Mouse (Mus musculus) adrenal gland, adult 8-10 months (tissue): Measurements from ENCODE around the gene Rgs8. TPM values are rescaled to one million over a fixed set of nuclear protein-coding genes. Genes with fewer than 3 reads are reported as not detected.

Experiments
- DNase-seq: peaks from one replicate; pipeline ENCODE4 v3.0.0; 2022
- total RNA-seq, 4 experiments: library from RNA; stranded (reverse); gene quantifications; 2 replicates each; pipeline ENCODE4 v1.2.4; 2022

Gene Rgs8
- total RNA-seq, 4 experiments from 2014 or later = 0.03 to 0.25 (median 0.15) TPM

DNA sequence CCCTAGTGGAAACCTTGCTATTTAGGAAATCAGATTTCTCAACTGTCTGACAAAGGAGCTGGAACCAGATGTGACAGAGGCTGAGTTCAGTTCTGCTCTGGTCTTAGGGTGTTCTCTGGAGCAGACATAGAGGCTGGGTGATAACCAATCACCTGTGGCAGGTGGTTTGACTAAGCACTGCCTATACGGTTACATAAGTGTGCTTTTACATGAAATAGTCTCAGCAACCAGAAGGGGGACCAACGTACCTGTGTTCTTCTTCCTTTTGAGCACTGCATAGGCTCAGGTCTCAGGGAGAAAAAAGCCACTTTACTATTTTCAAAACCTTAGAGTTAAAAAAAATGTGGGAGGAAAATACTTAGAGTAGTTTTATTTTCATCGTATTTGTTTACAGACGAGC is 22.8 kb downstream of the Rgs8 start:
- DNase-seq = no peak

DNA sequence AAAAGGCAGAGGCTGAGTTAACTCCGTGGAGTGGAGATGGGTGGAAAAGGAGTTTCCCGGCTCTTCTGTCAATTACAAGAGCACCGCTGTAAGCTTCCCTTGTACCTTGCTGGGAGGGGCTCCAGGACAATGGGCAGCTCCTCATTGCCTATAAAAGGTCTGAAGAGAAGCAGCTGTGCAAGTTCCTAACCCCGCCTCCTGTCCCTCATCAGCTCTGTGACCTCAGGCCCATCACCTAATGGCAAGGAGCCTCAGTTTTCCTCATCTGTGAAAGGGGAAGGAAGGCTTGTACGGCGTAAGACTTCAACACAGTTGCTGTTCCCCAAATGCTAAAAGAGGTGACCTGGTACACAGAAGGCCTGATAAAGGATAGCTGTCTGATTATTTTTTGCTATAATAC is 24.8 kb downstream of the Rgs8 start:
- DNase-seq = no peak

DNA sequence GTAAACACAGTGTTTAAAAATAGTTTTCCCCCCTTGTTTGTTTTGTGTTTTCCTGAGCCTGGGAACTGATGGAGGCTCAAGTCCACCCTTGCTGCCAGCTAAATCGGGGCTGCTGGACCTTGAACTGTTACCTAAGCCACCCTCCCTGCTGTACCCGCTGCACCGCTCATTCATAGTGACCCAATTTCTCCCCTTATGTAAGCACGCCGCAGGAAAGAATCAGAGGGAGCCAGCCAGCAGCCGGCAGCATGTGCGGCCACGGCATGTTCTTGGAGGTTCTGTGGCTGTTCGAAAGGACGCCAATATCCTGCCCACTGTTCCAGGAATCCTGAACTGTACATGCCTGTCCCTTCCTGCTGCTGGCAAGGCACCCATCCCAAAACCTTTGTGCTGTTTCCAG is 26.3 kb downstream of the Rgs8 start:
- DNase-seq = peak; percentile 82

DNA sequence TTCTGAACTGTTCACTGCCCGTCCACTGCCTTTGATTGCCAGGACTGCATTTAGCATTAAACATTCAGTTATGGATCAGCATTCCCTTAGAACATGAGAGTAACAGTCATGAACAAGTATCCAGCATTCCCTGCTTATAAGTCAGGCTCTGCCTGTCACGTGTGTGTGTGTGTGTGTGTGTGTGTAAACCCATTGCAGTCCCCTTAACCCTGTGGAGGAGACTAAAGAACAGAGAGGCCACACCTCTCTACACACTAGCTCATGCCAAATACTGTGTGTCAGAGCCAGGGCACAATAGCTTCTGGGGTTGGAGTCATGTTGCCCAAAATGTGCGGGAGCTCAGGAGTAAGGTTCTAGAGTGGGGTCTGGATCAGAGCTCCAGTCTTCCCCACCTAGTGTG is 26.8 kb downstream of the Rgs8 start:
- DNase-seq = no peak

DNA sequence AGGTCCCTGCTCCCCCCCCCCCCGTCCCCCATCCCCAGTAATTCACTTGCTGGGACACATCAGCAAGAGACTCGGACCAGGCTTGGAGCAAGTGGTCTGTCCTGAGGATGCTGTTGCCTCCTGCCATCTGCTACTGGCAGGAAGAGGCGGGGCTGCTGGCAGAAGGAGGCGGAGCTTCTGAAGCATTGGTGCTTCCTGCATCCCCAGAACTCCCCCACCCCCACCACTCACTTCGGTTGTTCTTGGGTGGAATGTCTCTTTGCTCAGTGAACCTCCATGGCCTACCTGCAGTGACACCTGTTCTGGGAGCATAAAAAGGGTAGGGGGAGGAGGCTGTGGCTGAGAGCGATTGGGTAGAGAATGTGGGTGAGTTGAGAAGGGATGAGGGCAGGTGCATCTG is 27.5 kb downstream of the Rgs8 start:
- DNase-seq = no peak

DNA sequence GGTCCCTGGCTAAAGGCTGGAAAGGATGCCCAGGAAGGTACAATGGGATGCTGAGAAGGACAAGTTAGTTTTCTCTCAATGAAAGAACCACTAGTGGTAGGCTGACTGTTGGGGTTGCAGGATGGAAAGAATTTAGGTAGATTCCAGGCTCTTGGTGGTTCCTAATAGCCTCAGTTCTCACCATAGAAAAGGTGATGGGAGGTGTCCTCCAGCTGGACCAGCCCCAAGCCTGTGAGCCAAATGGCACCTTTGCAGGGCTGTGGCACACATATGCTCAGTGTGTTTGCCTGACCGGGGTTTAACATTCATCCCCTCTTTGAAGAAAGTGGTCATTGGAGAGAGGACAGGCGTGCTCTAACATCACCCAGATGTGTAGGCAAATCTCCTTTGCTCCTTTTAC is 28.2 kb downstream of the Rgs8 start:
- DNase-seq = no peak

DNA sequence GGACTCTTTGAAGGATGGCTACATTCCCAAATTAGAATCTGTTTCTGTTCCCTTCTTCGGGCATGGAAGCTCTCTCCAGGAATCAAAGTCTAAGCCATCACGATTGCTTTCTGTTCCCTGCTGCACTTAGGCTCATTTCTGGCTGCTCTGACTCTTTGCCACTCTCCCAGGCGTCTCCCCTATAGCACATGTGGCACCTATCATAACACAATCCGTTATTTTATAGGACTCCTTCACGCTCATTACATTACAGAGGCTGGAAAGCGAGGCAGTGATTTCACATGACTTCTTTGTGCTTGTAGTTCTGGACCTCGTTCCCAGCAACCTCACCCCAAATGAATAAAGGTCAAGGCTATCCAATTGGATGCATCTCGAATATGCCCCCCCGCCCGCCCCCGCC is 30.4 kb downstream of the Rgs8 start:
- DNase-seq = no peak

DNA sequence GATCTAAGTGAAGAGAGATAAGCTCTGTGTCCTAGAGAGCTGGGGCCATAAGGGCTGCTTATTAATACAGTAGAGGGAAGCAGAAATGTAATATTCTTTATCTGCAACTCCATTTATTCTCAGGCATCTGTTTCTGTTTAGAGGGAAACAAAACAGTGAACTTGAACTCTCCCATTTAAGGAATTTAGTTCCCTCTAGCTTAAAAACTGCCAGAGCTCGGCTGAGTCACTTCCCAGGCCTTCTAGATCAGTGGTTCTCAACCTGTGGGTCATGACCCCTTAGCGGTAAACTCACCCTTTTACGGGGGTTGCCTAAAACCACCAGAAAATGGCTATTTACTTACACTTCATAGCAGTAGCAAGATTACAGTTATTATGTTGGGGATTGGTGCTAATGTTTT is 32.8 kb downstream of the Rgs8 start:
- DNase-seq = no peak

DNA sequence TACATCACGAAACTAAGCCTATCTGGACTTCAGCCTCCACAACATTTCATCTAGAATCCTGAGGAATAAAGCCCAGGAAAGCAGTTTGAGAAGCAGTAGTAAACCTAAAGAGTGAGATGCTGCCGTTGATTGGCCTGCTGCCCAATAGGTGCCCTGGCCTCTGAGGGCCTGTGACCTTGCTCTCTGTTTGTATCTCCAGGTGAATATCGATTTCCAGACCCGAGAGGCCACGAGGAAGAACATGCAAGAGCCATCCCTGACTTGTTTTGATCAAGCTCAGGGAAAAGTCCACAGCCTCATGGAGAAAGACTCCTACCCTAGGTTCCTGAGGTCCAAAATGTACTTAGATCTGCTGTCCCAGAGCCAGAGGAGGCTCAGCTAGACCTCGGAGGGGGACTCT is 39.7 kb downstream of the Rgs8 start:
- DNase-seq = no peak

DNA sequence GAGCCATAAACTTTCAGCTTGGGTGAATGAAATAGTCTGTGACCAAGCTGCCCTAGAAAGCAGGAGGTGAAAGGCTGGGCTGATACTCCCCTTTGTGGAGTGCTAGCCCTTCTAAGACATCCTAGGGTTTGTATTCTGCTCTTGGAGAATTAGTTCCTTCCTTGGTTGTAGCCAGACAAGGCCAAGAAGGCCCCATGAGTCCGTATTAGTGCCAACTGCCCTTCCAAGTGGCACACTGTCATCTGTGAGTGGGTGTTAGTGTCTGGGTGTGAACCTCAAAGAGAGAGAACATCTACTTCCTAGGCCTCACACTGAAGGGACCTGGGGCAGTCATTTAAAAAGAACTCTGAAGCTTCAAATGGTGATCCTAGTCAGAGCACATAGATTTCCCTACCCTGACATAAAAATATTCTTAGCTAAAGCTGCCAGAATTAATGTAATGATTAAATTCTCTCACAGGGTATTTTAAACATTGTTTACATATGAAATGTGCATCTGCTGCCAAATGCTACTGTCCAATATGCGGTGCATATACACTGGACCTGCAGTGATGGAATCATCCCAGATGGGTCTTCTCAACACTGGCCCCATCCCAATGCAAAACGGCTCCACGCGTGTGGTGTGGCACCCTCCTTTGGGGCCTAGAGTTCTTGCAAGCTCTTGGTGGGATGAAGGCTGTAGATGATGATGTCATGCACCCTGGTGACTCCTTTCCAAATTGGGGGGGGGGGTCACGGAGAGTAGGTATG is 41.7 kb downstream of the Rgs8 start:
- DNase-seq = no peak

DNA sequence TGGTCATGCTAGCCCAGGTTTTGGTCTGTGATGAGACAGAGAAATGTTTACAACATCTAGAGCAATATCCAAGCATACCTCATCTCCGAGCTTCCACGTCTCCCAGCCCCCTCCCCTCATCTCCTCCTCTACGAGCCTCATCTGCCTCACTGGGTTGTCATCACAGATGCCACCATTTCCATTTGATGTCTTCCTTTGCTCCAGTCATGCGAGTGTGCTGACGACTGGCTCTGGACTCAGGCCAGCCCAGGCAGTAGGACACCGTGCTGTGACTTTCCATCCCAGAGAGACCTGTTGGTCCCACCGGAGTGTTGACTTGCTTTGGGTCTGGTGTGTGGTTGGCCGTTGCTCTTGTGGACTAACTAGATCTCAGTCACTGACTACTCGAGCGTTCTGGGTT is 42.6 kb downstream of the Rgs8 start:
- no peak for DNase-seq

DNA sequence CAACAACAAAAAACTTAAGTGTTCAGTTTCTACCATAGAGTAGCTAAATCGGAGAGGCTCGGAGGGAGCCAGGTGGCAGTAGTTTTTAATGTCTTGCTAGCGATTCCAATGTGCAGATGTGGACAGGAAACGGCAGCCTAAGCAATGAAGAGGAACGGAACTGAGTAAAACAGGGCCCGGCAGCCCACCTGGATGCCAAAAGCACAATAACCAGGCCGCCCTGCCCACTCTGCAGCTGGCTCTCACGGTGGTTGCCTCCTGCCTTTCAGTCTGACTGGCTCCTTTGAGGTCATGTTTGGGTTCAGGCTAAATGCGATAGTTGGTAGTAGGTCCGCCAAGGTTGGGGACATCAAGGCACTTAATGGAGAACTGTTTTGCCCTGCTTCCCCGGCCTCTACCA is 43.3 kb downstream of the Rgs8 start:
- DNase-seq = no peak

DNA sequence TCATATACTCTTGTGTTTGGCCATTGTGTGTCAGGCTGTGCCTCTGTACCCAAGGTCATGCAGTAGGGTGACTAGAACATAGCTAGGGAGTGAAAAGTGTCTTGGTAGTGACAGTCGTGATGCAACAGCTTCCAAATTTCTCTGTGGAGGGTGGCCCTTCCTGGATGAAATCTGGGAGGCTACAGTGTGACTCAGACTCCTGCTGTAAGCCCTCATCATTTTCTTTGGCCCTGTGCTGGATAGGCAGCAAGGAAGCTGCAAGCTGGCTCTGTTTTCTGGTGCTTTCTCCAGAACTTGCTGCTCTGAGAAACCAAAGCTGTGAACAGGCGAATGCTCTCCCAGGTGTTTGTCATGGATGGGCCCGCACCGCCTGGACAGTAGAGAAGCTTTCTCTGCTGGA is 43.7 kb downstream of the Rgs8 start:
- no peak for DNase-seq

DNA sequence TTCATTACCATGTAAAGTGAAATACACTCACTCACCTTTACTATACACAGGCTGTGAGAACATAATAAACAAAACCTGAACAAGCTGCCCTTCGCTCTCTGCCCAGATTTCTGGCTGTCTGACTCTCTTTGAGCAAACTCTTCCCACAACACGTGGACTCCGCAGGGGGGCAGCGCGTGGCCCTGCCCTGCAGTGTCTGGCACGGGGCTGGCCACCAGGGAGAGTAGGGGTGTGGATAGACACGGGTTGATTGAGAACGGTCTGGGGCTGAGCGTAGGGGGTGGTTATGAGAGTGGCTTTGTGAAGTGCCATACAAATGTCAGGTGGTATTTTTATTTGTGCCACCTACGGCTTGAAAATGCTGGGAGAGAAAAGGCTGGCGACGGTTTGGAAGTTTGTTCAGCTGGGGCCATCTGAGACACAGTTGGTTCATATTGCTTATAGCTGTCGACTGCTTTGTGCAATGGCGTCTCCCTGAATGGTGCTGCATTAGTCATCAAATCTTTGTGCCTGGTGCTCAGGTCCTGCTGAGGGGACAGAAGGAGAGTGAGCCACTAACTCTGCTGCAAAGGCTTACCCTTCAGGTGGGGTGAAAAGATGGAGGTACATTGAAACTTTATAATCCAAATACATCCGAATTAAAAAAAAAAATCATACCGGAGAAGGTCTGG is 44.9 kb downstream of the Rgs8 start:
- DNase-seq = no peak

DNA sequence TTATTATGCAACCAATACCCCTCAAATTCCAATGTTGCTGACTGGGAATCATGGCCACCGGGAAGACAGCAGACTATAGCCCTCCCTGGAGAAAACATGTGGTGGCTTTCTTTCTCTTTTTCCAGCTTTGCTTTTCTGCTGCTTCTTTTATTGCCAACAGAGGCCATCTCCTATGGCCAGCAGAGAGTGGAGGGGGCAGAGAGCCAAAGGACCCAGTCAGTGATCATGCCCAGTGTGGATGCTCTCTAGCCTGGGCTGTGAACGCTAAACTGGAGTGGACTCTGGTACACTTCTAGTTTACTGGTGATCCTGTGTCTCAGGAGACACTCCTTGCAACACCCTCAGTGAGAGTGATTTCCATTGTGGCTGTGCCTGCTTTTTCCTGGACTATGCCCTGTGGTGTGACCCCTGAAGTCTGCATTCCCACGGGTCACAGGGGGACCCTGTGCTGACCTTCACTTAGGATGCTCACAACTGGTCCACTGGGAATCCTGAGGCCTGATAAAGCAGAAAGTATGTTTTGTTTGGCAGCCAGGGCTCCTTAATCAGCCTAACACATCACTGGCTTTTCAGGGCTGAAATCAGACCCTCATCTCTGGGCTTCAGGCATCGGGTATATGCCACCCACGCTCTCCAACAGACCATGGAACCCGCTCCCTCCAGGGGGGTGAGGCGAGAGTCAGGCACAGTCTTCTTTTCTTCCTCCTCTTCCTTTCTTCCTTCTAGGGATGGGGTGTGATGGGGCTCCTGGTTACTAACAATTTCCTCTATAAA is 45.7 kb downstream of the Rgs8 start:
- DNase-seq = no peak

DNA sequence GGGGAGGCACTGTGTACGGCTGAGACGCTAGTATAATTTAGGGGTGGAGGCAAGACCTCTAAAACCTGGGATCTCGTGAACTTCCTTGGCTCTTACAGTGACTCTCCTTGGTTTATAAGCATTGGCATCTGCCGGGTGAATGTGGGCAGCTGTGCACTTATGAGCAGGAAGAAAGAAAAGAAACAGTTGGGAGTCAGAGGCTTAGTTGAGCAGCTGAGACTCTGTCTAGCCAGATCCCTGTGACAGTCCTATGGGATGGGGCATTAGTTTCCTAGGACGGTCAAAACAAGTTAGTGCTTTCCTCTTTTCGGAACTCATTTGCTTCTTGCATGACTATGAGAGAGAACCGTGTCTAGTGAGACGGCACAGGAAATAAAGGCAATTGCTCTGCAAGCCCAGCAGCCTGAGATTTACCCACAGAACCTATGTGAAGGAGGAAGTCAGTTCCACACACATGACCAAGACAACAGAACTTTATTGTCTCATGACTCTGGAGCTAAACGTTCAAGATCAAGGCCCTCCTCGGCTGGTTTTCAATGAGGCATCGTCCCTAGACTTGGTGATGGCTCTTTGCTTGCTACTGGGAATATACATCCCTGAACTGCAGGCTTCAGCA is 47.7 kb downstream of the Rgs8 start:
- DNase-seq = no peak

DNA sequence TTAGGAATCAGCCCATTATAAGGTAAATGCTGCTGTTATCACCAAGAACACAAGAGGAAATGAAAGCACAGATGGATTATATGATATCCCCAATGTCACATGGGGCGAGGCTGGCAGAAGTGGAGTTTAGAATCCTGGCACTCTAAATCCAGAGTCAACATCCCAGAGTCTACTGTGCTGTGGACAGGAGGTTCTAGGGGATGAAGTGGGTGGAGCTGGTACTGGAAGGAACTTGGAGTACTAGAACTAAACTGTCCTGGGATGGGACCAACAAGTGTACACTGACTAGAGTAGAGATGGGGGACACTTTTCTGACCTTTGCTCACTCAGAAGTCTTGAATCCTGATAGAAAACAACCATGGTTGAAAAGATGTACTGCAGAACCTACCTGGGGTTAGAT is 48.6 kb downstream of the Rgs8 start:
- no peak for DNase-seq

DNA sequence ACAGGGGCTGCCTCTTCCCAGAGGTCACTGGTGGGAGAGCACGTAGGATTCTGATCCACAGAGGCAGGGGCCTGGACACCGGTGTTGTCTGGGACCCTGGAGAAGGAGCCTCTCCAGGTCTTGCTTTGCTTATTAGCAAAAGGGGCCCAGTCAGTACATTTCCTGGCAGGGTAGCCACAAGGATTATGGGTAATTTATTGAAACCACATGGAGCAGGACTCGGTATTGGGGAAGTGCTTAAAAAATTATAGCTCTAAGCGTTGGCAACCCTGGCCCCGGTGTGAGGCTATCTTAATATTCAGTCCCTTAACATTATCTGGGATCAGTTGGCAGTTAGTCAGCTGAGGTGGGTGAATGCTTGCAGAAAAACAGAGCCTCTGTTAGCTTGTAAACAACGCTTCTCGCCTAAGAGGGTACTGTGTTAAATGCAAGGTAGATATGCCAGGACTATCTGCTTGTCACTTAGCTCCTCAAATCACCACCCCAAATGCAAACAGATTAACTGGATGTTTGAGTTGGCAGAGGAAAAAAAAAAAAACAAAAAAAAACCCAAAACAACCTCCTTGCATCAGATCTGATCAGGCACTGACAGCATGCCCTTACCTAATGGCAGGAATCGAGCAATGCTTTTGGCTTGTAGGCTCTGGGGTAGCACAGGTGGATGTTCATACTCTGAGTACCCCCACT is 49.5 kb downstream of the Rgs8 start:
- DNase-seq = no peak

DNA sequence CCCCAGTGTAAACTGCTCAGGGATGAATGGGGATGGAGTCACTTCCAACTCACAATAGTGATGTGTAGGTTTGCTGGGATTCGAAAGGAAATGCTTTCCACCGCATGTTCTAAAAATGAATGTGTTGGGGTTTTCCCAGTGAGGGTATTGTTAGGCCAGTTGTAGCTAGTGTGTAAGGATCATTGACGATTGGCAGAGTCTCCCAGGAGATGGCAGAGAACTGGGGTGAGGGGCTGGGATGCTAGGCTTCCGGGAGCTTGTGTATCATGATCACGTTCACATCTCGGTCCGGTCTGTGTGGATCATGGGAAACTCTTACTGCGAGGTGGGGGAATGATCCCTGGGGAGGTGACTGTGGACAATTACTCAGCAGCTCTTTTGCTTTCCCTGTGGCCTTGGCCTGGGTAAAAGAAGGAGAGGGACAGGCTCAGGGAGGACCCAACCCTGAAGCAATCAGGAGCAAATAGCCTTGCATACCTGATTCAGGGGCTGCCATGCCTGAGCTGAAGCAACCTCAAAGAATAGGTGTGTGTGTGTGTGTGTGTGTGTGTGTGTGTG is 50.1 kb downstream of the Rgs8 start:
- peak; percentile 46 for DNase-seq

DNA sequence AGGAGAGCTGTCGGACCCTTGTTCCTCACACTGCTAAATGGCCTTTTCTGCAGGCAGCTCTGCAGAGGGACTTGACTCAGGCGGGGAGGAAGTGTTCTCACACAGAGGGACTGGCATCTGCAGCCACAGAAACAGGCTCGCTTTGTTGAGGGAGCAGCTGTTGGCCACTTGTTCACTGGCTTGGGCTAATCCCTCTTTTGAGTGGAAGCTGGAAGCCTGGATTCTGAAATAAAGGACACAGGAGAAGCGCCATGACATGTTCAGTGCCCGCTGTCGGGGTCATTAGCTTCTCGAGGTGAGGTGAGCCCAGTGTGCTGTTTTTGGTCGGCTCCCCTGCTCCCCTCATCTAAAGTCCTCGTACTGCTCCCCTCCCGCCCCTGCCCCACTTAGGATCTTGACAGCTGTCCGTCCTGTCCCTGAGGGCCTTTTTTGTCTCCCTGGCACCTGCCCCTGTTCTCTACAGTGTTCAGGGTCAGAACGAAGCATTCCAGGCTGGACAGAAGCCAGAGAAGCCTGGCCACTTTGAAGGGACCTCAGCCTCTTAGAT is 50.7 kb downstream of the Rgs8 start:
- no peak for DNase-seq

DNA sequence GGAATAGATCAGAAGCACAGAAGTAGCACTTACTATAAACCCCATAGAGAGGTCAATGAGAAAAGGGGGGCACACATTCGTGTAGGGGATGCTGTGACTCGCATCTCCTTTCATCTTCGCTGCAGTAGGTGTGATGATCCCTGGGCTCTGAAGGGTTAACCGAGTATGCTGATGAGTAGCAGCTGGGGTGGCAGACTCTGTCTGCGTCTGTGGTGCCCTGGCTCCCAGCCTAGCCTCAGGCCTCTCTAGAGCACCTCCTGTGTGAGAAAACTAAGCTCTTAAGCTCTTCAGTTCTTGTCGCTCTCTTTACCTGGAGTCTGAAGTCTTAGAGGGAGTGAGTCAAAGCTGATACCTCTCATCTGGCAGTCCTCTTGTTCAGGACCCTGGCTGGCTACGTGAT is 51.3 kb downstream of the Rgs8 start:
- no peak for DNase-seq

DNA sequence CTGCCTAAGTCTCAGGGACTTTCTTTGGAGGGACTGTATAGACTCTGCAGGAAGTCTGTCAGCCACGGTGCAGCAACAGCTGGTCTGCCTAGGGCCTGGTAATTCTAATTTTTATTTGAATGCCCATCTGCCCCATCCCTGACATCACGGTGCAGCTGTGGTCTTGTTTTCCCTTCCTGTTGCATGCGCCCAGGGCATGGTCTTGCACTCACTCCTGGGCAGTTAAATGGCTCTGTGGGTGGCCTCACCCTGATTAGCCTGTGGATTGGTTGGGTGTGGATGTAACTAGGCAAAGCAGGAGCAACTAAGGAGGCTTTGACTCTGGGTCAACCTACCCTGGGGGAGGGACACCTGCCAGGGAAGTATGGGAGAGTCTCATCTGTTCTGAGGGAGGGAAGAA is 52.2 kb downstream of the Rgs8 start:
- DNase-seq = no peak
